Mouse (Mus musculus) forebrain, embryonic 15.5 days (tissue): ENCODE results near the gene Tsen2. TPM values are rescaled to one million over a fixed set of nuclear protein-coding genes. Genes with fewer than 3 reads are reported as not detected.

Experiments used
- ATAC-seq: fragments of 200-750 bp; cut with Nextera tagmentation; replicated peaks from 2 replicates; pipeline ENCODE4 v1.8.0; 2017; ENCODE audit warnings: mild to moderate bottlenecking, moderate TSS enrichment, moderate library complexity
- H3K27ac ChIP-seq: fragments of 300-500 bp; sonication (generic); replicated peaks from 2 replicates; pipeline ENCODE4 v1.5.1; 2015; ENCODE audit warnings: mild to moderate bottlenecking, inconsistent platforms
- H3K27me3 ChIP-seq: fragments of 300-500 bp; sonication (generic); 2 replicates; pipeline ENCODE4 v1.6.1; 2015; ENCODE audit warnings: inconsistent platforms
- H3K36me3 ChIP-seq: fragments of 300-500 bp; sonication (generic); 2 replicates; pipeline ENCODE4 v1.6.1; 2015; ENCODE audit warnings: mild to moderate bottlenecking, inconsistent platforms
- H3K4me1 ChIP-seq: fragments of 300-500 bp; sonication (generic); 2 replicates; pipeline ENCODE4 v1.6.1; 2015; ENCODE audit warnings: inconsistent platforms
- H3K4me2 ChIP-seq: fragments of 300-500 bp; sonication (generic); replicated peaks from 2 replicates; pipeline ENCODE4 v1.6.1; 2015; ENCODE audit warnings: mild to moderate bottlenecking, inconsistent platforms
- H3K4me3 ChIP-seq: fragments of 300-500 bp; sonication (generic); 2 replicates; pipeline ENCODE4 v1.5.1; 2015; ENCODE audit warnings: mild to moderate bottlenecking, inconsistent platforms
- H3K9ac ChIP-seq: fragments of 300-500 bp; sonication (generic); replicated peaks from 2 replicates; pipeline ENCODE4 v1.6.1; 2015; ENCODE audit warnings: mild to moderate bottlenecking, inconsistent platforms
- H3K9me3 ChIP-seq: fragments of 300-500 bp; sonication (generic); 2 replicates; pipeline ENCODE4 v1.6.1; 2016; ENCODE audit warnings: inconsistent platforms
- WGBS: fragments of 180-500 bp; shearing (Covaris S2); methylation state at CpG from one replicate; pipeline ENCODE4 v1.1.7; 2015; ENCODE audit warnings: mixed read lengths; 5-methylcytosine and 5-hydroxymethylcytosine counted together
- polyA plus RNA-seq: library from polyadenylated mRNA; unstranded; fragments of >200 nt; fragmentation: Nextera tagmentation; extraction: Ambion mirVana; gene quantifications from 2 replicates; pipeline ENCODE4 v1.2.1, GENCODE M21; 2015

Gene Tsen2
- 39.8 and 43.4 TPM in 2 replicates for polyA plus RNA-seq

GRCm38 (mm10) chr6:115544442-115544970 lies at the start of gene Tsen2:
Gene Tsen2 (plus strand): TSS chr6:115544664.
- Histone ChIP-seq H3K36me3 (peaks cover 18% of the 10 kb centered on the region), H3K4me1 (peaks cover 14% of the 10 kb centered on the region), H3K27me3 (no peaks in the 10 kb centered on the region), H3K9me3 (no peaks in the 10 kb centered on the region), H3K4me3 (peak within 1 kb of the TSS; percentile 54), H3K4me2 (peak within 1 kb of the TSS; percentile 55), H3K27ac (peak within 1 kb of the TSS; percentile 82), H3K9ac (peak within 1 kb of the TSS; percentile 56)
- peak; percentile 96 for ATAC-seq
- under 1% methylated on average over 38 of the region's 38 CpGs for WGBS

- Histone ChIP-seq H3K9me3 (no peaks in the 10 kb centered on the region), H3K36me3 (no peaks in the 10 kb centered on the region), H3K4me2 (no peak overlapping the region), H3K4me1 (peaks cover 2% of the 10 kb centered on the region; the same call in 1 of the 2 replicates), H3K9ac (no peak overlapping the region), H3K4me3 (no peak overlapping the region), H3K27ac (no peak overlapping the region), H3K27me3 (no peaks in the 10 kb centered on the region)
- peak; percentile 79 for ATAC-seq
- 70% methylated on average over 14 of the region's 14 CpGs for WGBS
Observed at GRCm38 (mm10) chr6:115499540-115499939, 44.9 kb upstream of the Tsen2 start.

GRCm38 (mm10) chr6:115500234-115500633 lies 44.2 kb upstream of the Tsen2 start:
- peaks cover 2% of the 10 kb centered on the region; the same call in 1 of the 2 replicates for H3K4me1 ChIP-seq
- no peaks in the 10 kb centered on the region for H3K27me3 ChIP-seq
- 89% methylated on average over 10 of the region's 10 CpGs for WGBS
- H3K9ac ChIP-seq: no peak overlapping the region
- no peak overlapping the region for H3K4me2 ChIP-seq
- no peak for ATAC-seq
- no peak overlapping the region for H3K4me3 ChIP-seq
- H3K36me3 ChIP-seq: no peaks in the 10 kb centered on the region
- no peaks in the 10 kb centered on the region for H3K9me3 ChIP-seq
- no peak overlapping the region for H3K27ac ChIP-seq

GRCm38 (mm10) chr6:115501131-115501530 lies 43.3 kb upstream of the Tsen2 start:
- no peak overlapping the region for H3K4me3 ChIP-seq
- 84% methylated on average over 3 of the region's 3 CpGs for WGBS
- H3K4me2 ChIP-seq: no peak overlapping the region
- ATAC-seq: no peak
- no peaks in the 10 kb centered on the region for H3K27me3 ChIP-seq
- peaks cover 2% of the 10 kb centered on the region; the same call in 1 of the 2 replicates for H3K4me1 ChIP-seq
- no peak overlapping the region for H3K27ac ChIP-seq
- no peaks in the 10 kb centered on the region for H3K36me3 ChIP-seq
- H3K9ac ChIP-seq: no peak overlapping the region
- no peaks in the 10 kb centered on the region for H3K9me3 ChIP-seq

GRCm38 (mm10) chr6:115503038-115503437 lies 41.4 kb upstream of the Tsen2 start:
- no peak for ATAC-seq
- 97% methylated on average over 4 of the region's 4 CpGs for WGBS

GRCm38 (mm10) chr6:115503549-115504159 lies 40.8 kb upstream of the Tsen2 start:
- Histone ChIP-seq H3K4me3 (no peak overlapping the region), H3K27ac (no peak overlapping the region), H3K4me2 (no peak overlapping the region), H3K36me3 (no peaks in the 10 kb centered on the region), H3K9me3 (no peaks in the 10 kb centered on the region), H3K27me3 (no peaks in the 10 kb centered on the region), H3K9ac (no peak overlapping the region), H3K4me1 (peaks cover 2% of the 10 kb centered on the region; the same call in 1 of the 2 replicates)
- no peak for ATAC-seq
- WGBS: 89% methylated on average over 10 of the region's 10 CpGs

More at GRCm38 (mm10) chr6:115503038-115503437, 41.4 kb upstream of the Tsen2 start:
- Histone ChIP-seq H3K27ac (no peak overlapping the region), H3K4me2 (no peak overlapping the region), H3K9me3 (no peaks in the 10 kb centered on the region), H3K36me3 (no peaks in the 10 kb centered on the region), H3K4me1 (peaks cover 2% of the 10 kb centered on the region; the same call in 1 of the 2 replicates), H3K9ac (no peak overlapping the region), H3K27me3 (no peaks in the 10 kb centered on the region), H3K4me3 (no peak overlapping the region)

GRCm38 (mm10) chr6:115504160-115504558 lies 40.3 kb upstream of the Tsen2 start:
- Histone ChIP-seq H3K9ac (no peak overlapping the region), H3K9me3 (no peaks in the 10 kb centered on the region), H3K4me3 (no peak overlapping the region), H3K4me1 (peaks cover 2% of the 10 kb centered on the region; the same call in 1 of the 2 replicates), H3K36me3 (no peaks in the 10 kb centered on the region), H3K4me2 (no peak overlapping the region), H3K27ac (no peak overlapping the region), H3K27me3 (no peaks in the 10 kb centered on the region)
- no peak for ATAC-seq
- 88% methylated on average over 3 of the region's 3 CpGs for WGBS

- Histone ChIP-seq H3K4me1 (no peaks in the 10 kb centered on the region; the same call in 1 of the 2 replicates), H3K9me3 (no peaks in the 10 kb centered on the region), H3K27me3 (no peaks in the 10 kb centered on the region), H3K9ac (no peak overlapping the region), H3K4me3 (no peak overlapping the region), H3K4me2 (no peak overlapping the region), H3K36me3 (no peaks in the 10 kb centered on the region), H3K27ac (no peak overlapping the region)
- no peak for ATAC-seq
- WGBS: 91% methylated on average over 5 of the region's 5 CpGs
Observed at GRCm38 (mm10) chr6:115504915-115505314, 39.5 kb upstream of the Tsen2 start.

- Histone ChIP-seq H3K27me3 (no peaks in the 10 kb centered on the region), H3K9me3 (no peaks in the 10 kb centered on the region), H3K36me3 (no peaks in the 10 kb centered on the region), H3K4me3 (no peak overlapping the region), H3K27ac (no peak overlapping the region), H3K4me2 (no peak overlapping the region), H3K9ac (no peak overlapping the region), H3K4me1 (no peaks in the 10 kb centered on the region)
- WGBS: 93% methylated on average over 1 of the region's 1 CpGs
- ATAC-seq: no peak
Observed at GRCm38 (mm10) chr6:115506425-115506824, 38.0 kb upstream of the Tsen2 start.

GRCm38 (mm10) chr6:115511447-115511846 lies 33.0 kb upstream of the Tsen2 start:
- no peak for ATAC-seq
- Histone ChIP-seq H3K27me3 (no peaks in the 10 kb centered on the region), H3K9ac (no peak overlapping the region), H3K4me2 (no peak overlapping the region), H3K4me1 (no peaks in the 10 kb centered on the region), H3K36me3 (no peaks in the 10 kb centered on the region), H3K4me3 (no peak overlapping the region), H3K27ac (no peak overlapping the region), H3K9me3 (no peaks in the 10 kb centered on the region)
- WGBS: 90% methylated on average over 3 of the region's 3 CpGs

GRCm38 (mm10) chr6:115513207-115513606 lies 31.3 kb upstream of the Tsen2 start:
- Histone ChIP-seq H3K9ac (no peak overlapping the region), H3K27ac (no peak overlapping the region), H3K4me3 (no peak overlapping the region), H3K36me3 (no peaks in the 10 kb centered on the region), H3K4me2 (no peak overlapping the region), H3K4me1 (no peaks in the 10 kb centered on the region), H3K9me3 (no peaks in the 10 kb centered on the region), H3K27me3 (no peaks in the 10 kb centered on the region)
- WGBS: 94% methylated on average over 4 of the region's 4 CpGs
- ATAC-seq: no peak

GRCm38 (mm10) chr6:115517904-115518303 lies 26.6 kb upstream of the Tsen2 start:
- H3K9me3 ChIP-seq: no peaks in the 10 kb centered on the region
- no peak overlapping the region for H3K9ac ChIP-seq
- no peaks in the 10 kb centered on the region for H3K36me3 ChIP-seq
- H3K27me3 ChIP-seq: no peaks in the 10 kb centered on the region
- H3K4me1 ChIP-seq: no peaks in the 10 kb centered on the region
- no peak overlapping the region for H3K27ac ChIP-seq
- ATAC-seq: no peak
- H3K4me2 ChIP-seq: no peak overlapping the region
- H3K4me3 ChIP-seq: no peak overlapping the region
- 62% methylated on average over 4 of the region's 4 CpGs for WGBS
